Mouse (Mus musculus) liver, embryonic 11.5 days (tissue): ENCODE data around the gene D5Ertd579e. TPM values are rescaled to one million over a fixed set of nuclear protein-coding genes. Genes with fewer than 3 reads are reported as not detected.

ENCODE experiments used
- ATAC-seq: fragments of 200-750 bp; cut with Nextera tagmentation; replicated peaks from 2 replicates; pipeline ENCODE4 v1.8.0; 2017; ENCODE audit warnings: moderate number of reproducible peaks, mild to moderate bottlenecking, moderate TSS enrichment, moderate library complexity; ENCODE audit not compliant: low FRiP score
- DNase-seq: peaks from one replicate; pipeline ENCODE4 v3.0.0-alpha.2; 2017; ENCODE audit warnings: low spot score
- H3K27ac ChIP-seq: fragments of 300-500 bp; sonication (generic); 2 replicates; pipeline ENCODE4 v1.5.1; 2014; ENCODE audit warnings: mild to moderate bottlenecking, low read depth, low read length, control low read depth
- H3K27me3 ChIP-seq: fragments of 300-500 bp; sonication (generic); replicated peaks from 2 replicates; pipeline ENCODE4 v1.6.1; 2014; ENCODE audit warnings: low read length, mixed read lengths; ENCODE audit not compliant: control insufficient read depth, insufficient read depth
- H3K36me3 ChIP-seq: fragments of 300-500 bp; sonication (generic); 2 replicates; pipeline ENCODE4 v1.6.1; 2014; ENCODE audit warnings: mild to moderate bottlenecking, low read length, moderate library complexity, mixed read lengths; ENCODE audit not compliant: control insufficient read depth, insufficient read depth
- H3K4me1 ChIP-seq: fragments of 300-500 bp; sonication (generic); replicated peaks from 2 replicates; pipeline ENCODE4 v1.6.1; 2014; ENCODE audit warnings: low read length, mixed read lengths; ENCODE audit not compliant: control insufficient read depth, insufficient read depth
- H3K4me2 ChIP-seq: fragments of 300-500 bp; sonication (generic); 2 replicates; pipeline ENCODE4 v1.6.1; 2014; ENCODE audit warnings: mild to moderate bottlenecking, control low read depth, moderate library complexity
- H3K4me3 ChIP-seq: fragments of 300-500 bp; sonication (generic); 2 replicates; pipeline ENCODE4 v1.5.1; 2014; ENCODE audit warnings: low read depth, low read length, control low read depth
- H3K9ac ChIP-seq: fragments of 300-500 bp; sonication (generic); 2 replicates; pipeline ENCODE4 v1.6.1; 2014; ENCODE audit warnings: low read depth, low read length, control low read depth
- H3K9me3 ChIP-seq: fragments of 300-500 bp; sonication (generic); 2 replicates; pipeline ENCODE4 v1.6.1; 2016; ENCODE audit warnings: low read length, inconsistent platforms, mixed read lengths; ENCODE audit not compliant: control insufficient read depth
- WGBS: fragments of 180-500 bp; shearing (Covaris S2); extraction: QIAGEN DNeasy Blood & Tissue Kit; methylation state at CpG from one replicate; pipeline ENCODE4 v1.1.7; 2014; 5-methylcytosine and 5-hydroxymethylcytosine counted together
- polyA plus RNA-seq: library from polyadenylated mRNA; unstranded; fragments of >200 nt; fragmentation: Nextera tagmentation; extraction: Ambion mirVana; gene quantifications from 2 replicates; pipeline ENCODE4 v1.2.1, GENCODE M21; 2014

Gene D5Ertd579e
- polyA plus RNA-seq, 1 experiment from 2014 or later, result 19.3 TPM

DNA sequence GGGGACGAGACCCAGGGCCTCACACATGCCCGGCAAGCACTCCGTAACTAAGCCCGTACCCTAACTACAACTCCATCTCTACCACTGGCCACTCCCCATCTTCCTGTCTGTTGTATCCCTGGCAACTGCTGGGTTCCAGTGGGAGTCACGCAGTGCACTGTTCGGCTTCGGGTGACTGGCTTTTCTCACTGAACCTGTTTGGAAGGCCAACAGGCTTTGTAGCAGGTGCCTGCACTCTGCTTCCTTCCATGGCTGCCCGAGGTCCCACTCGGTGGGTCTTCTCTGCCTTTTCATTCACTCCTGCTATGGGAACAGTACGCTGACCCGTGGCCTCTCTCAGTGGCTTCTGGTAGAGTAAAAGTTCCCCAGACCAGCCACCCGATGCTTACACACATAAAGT is 30.0 kb upstream of the D5Ertd579e start:
- DNase-seq, result no peak
- Histone ChIP-seq H3K27me3 (no peaks in the 10 kb centered on the region), H3K9ac (no peak overlapping the region), H3K4me3 (no peak overlapping the region), H3K4me2 (peak overlapping the region; percentile 14), H3K27ac (peak overlapping the region; percentile 55), H3K4me1 (peaks cover 36% of the 10 kb centered on the region), H3K9me3 (no peaks in the 10 kb centered on the region), H3K36me3 (no peaks in the 10 kb centered on the region)
- WGBS, result 73% methylated on average over 12 of the region's 12 CpGs
- no peak for ATAC-seq

DNA sequence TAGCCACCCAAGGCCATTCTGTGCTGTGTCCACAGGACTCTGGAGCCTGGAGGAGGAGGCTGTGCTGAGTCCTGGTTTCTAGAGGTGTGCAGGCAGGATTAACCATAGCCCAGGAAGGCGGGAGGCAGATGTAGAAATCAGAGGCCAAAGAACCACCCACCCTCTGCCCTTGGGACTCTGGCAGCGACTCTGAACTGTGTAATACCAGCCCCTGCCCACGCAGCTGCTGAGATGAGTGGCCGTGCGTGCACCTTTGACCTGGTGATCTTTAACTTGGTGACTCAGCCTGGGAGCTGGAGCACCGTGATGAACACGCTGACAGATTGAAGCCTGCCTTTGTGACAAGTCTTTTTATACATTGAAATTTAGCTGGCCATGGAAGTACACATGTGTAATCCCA is 28.4 kb upstream of the D5Ertd579e start:
- Histone ChIP-seq H3K4me1 (peaks cover 52% of the 10 kb centered on the region), H3K4me2 (no peak overlapping the region), H3K4me3 (no peak overlapping the region), H3K27ac (peak overlapping the region; percentile 14; the same call in 1 of the 2 replicates), H3K9ac (no peak overlapping the region), H3K27me3 (peaks cover under 1% of the 10 kb centered on the region; the same call in 1 of the 2 replicates), H3K36me3 (no peaks in the 10 kb centered on the region), H3K9me3 (no peaks in the 10 kb centered on the region)
- 68% methylated on average over 7 of the region's 7 CpGs for WGBS
- DNase-seq (no peak), ATAC-seq (no peak)

DNA sequence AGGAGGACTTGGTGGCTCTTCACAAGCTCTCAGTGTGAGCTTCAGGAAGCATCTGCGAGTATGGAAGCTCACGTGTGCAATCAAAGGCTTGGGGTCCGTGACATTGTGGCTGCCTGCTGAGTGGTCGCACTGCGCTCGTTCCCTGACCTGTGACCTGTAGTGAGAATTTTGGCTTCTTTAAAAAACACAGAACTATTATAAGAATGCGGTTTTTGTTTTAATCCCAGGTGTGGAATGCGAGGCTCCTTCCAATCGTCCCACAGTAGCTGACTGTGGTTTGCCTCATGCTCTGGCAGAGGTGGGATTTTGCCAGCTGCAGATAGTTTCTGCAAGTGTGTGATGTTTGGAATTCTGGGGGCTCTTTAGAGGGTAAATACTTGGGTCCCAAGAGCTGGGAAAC is 27.5 kb upstream of the D5Ertd579e start:
- Histone ChIP-seq H3K36me3 (no peaks in the 10 kb centered on the region), H3K4me1 (peaks cover 54% of the 10 kb centered on the region), H3K4me2 (no peak overlapping the region), H3K9me3 (no peaks in the 10 kb centered on the region), H3K4me3 (no peak overlapping the region), H3K9ac (no peak overlapping the region), H3K27ac (no peak overlapping the region), H3K27me3 (peaks cover 4% of the 10 kb centered on the region; the same call in 1 of the 2 replicates)
- ATAC-seq (no peak), DNase-seq (no peak)
- 82% methylated on average over 9 of the region's 9 CpGs for whole genome bisulfite sequencing

DNA sequence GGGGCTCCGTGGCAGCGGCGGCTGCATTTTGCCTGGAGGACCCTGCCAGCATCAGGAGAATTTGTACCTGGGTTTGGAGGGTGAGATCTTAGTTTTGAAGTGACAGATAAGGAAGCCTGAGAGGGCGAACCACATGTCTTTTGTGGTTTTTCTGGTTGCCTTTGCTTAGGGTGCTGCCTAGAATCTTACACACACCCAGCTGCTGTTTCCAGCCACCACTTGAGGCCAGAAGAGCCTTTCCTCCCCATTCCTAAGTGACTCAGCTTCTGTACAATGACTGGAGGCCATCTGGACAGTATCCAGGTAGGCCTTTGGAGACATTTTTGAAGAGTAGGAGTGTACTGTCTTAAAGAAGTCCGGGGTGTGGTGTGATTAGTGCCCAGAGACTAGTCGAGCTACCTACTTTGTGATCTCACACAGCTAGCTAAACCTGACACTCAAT is 26.6 kb upstream of the D5Ertd579e start:
- H3K9me3 ChIP-seq, result no peaks in the 10 kb centered on the region
- WGBS, result 45% methylated on average over 6 of the region's 6 CpGs
- peak overlapping the region; percentile 68 for H3K27ac ChIP-seq
- ATAC-seq (peak; percentile 41), DNase-seq (no peak)
- H3K4me3 ChIP-seq, result no peak overlapping the region
- peak overlapping the region; percentile 45 for H3K4me2 ChIP-seq
- no peaks in the 10 kb centered on the region for H3K36me3 ChIP-seq
- peaks cover 54% of the 10 kb centered on the region for H3K4me1 ChIP-seq
- H3K27me3 ChIP-seq, result peaks cover 4% of the 10 kb centered on the region; the same call in 1 of the 2 replicates
- no peak overlapping the region for H3K9ac ChIP-seq

DNA sequence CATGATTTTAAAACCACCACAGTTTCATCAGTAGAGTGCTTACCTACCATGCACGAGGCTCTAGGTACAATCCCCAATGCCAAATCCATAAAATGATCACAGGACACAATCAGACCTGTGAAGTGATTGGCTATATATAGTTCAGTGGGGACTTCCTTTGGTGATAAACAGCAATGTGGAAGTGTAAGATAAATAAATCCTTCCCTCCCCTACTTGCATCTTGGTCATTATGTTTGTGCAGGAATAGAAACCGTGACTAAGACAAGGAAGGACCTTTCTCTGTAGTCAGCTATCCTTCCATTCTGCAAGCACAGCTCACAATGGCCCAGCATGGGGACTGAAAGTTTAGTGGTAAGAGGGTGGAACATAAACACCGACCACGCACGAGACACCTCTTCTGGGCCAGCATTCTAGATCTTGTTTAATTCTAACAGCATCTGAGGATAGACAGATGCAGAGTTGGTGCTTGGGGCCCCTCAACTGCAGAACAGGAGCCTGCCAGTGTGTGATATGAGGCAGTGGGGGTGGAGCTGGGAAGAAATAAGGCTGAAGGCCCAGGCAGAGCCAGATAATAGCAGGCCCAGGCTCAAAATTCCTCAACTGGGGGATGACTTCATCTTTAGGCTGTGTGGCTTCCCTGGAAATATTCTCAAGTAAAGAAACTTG is 25.0 kb upstream of the D5Ertd579e start:
- DNase-seq (peak; percentile 58), ATAC-seq (peak; percentile 94)
- no peaks in the 10 kb centered on the region for H3K9me3 ChIP-seq
- peaks cover 48% of the 10 kb centered on the region for H3K4me1 ChIP-seq
- peak overlapping the region; percentile 48 for H3K9ac ChIP-seq
- 36% methylated on average over 5 of the region's 5 CpGs for WGBS
- H3K27me3 ChIP-seq, result peaks cover 4% of the 10 kb centered on the region
- H3K4me2 ChIP-seq, result peak overlapping the region; percentile 56
- H3K4me3 ChIP-seq, result peak overlapping the region; percentile 2; the same call in 1 of the 2 replicates
- no peaks in the 10 kb centered on the region for H3K36me3 ChIP-seq
- peak overlapping the region; percentile 79 for H3K27ac ChIP-seq

DNA sequence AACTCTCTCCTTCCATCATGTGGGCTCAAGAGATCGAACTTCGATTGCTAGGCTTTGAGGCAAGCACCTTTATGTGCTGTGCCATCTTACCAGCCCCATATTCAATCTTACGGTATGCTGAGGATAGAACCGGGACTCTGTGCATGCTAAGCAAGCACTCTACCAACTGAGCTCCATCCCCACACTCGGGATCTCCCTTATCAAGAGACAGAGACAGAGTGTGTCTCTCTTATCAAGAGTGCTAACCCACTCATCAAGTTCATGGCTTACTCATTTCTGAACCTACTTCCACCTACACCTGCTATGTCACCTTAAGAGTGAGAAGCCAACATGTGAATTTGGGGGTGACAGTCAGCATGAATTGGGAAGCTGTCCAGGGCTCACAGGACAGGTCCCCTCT is 24.4 kb upstream of the D5Ertd579e start:
- Histone ChIP-seq H3K4me2 (peak overlapping the region; percentile 56), H3K9ac (no peak overlapping the region), H3K9me3 (no peaks in the 10 kb centered on the region), H3K36me3 (no peaks in the 10 kb centered on the region), H3K27ac (peak overlapping the region; percentile 79), H3K4me1 (peaks cover 47% of the 10 kb centered on the region), H3K27me3 (peaks cover 4% of the 10 kb centered on the region), H3K4me3 (no peak overlapping the region)
- WGBS, result 69% methylated on average over 5 of the region's 5 CpGs
- DNase-seq (no peak), ATAC-seq (no peak; the same call in 1 of the 2 replicates)

DNA sequence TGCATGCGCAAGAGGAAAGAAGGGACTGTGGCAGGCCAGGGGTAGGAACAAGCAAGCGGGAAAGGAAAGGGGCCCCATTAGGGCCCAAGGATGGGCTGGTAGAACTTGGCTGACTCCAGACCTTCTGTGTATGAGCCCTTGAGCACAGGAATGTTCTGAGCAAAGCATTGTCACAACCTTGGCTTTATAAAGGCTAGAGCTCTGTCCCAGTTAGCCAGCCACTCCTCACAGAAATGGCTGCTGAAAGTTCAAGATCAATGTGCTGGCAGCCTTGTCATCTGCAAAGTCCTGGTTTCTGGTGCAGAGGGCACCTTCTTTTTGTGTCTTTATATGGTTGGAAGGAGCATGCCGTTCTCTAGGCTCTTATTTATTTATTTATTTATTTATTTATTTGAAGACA is 23.8 kb upstream of the D5Ertd579e start:
- WGBS, result 86% methylated on average over 3 of the region's 3 CpGs
- H3K27me3 ChIP-seq, result peaks cover 4% of the 10 kb centered on the region
- H3K36me3 ChIP-seq, result no peaks in the 10 kb centered on the region
- H3K9ac ChIP-seq, result no peak overlapping the region
- H3K4me1 ChIP-seq, result peaks cover 47% of the 10 kb centered on the region
- H3K9me3 ChIP-seq, result no peaks in the 10 kb centered on the region
- no peak overlapping the region for H3K4me3 ChIP-seq
- H3K4me2 ChIP-seq, result no peak overlapping the region
- ATAC-seq (no peak), DNase-seq (no peak)
- no peak overlapping the region for H3K27ac ChIP-seq

DNA sequence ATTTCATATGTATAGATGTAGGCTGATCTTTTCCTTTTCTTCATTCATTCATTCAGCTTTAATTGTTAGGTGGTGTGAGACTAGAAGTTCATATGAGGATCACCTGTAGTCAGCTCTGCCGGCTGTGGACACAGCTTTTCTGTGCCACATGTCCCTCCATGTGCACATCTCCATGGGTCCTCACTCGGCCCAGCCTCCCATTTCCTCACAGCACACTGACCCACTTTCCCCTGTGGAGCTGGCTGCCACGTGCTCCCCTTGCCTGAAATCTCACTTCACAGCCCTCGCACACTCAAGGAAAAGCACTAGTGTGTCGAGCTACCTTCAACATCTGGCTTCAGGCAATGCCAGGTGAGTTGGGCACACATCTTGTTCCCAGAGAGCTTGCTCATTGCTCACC is 23.3 kb upstream of the D5Ertd579e start:
- no peak overlapping the region for H3K4me3 ChIP-seq
- ATAC-seq (no peak), DNase-seq (no peak)
- H3K27ac ChIP-seq, result no peak overlapping the region
- 86% methylated on average over 5 of the region's 5 CpGs for whole genome bisulfite sequencing
- no peaks in the 10 kb centered on the region for H3K36me3 ChIP-seq
- H3K9me3 ChIP-seq, result no peaks in the 10 kb centered on the region
- no peak overlapping the region for H3K4me2 ChIP-seq
- H3K9ac ChIP-seq, result no peak overlapping the region
- peaks cover 47% of the 10 kb centered on the region for H3K4me1 ChIP-seq
- peaks cover 4% of the 10 kb centered on the region for H3K27me3 ChIP-seq

DNA sequence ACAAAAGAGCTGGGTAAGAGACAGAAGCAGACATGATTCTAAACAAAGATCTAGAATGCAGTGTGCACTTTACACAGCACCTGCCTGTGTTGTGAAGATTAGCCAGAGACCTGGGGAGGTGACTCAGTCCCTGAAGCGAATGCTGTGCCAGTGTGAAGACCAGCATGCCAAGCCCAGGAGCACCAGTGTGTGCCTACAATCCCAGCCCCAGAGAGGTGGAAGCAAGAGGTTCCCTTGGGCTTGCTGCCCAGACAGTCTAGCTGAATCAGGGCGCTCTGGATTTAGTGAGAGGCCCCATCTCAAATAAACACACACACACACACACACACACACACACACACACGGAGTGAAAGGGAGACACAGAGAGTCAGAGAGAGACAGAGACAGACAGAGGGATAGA is 22.1 kb upstream of the D5Ertd579e start:
- H3K9me3 ChIP-seq, result no peaks in the 10 kb centered on the region
- peaks cover 48% of the 10 kb centered on the region for H3K4me1 ChIP-seq
- no peaks in the 10 kb centered on the region for H3K36me3 ChIP-seq
- no peak overlapping the region for H3K27ac ChIP-seq
- no peak overlapping the region for H3K4me3 ChIP-seq
- no peak overlapping the region for H3K9ac ChIP-seq
- H3K27me3 ChIP-seq, result peaks cover 4% of the 10 kb centered on the region
- no peak for ATAC-seq
- no peak overlapping the region for H3K4me2 ChIP-seq
- no peak for DNase-seq
- 83% methylated on average over 3 of the region's 3 CpGs for WGBS
